ENCODE assay signal across 8 mouse cellular contexts in the genomic region with DNA sequence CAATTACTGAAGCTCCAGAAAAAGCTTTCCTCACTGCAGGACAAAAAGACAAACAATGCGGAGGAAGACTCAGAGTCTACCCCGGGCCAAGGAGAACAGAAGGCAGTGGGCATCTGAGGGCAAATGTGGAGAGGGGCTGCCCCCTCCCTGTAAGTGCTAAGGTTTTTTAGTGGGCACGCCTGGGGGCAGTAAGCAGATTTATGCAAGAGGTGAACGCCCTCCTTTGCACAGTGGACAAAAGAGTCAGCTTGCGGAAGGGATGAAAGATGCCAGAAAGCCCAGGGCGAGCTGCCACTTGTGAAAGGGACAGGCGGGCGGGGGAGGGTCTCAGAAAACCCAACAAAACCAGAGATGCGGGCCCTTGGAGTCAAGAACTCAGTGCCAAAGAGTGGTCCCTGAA.
DNase-seq lines count a peak whose midpoint lies in the region; ATAC-seq lines count a peak whose summit lies in the region.

No protein-coding gene starts in this region.

- H3K9me3 ChIP-seq in forebrain, embryonic 14.5 days (replicated peaks; ENCODE audit: control insufficient read depth, low read length): no peaks in the 10 kb centered on the region
- H3K9me3 ChIP-seq in midbrain, embryonic 13.5 days: no peaks in the 10 kb centered on the region

- peaks cover 54% of the 10 kb centered on the region for H3K4me1 ChIP-seq in forebrain, embryonic 14.5 days (ENCODE audit: control insufficient read depth, insufficient read depth, low read length)
- H3K4me1 ChIP-seq in midbrain, embryonic 13.5 days (replicated peaks): peaks cover 70% of the 10 kb centered on the region

- H3K36me3 ChIP-seq in forebrain, embryonic 14.5 days (ENCODE audit: control insufficient read depth, insufficient read depth, low read length): no peaks in the 10 kb centered on the region
- H3K36me3 ChIP-seq in midbrain, embryonic 13.5 days: peaks cover under 1% of the 10 kb centered on the region; the same call in 1 of the 2 replicates

- ATAC-seq in cerebellum, adult (ENCODE audit: insufficient number of reproducible peaks, low FRiP score, low TSS enrichment): no peak
- ATAC-seq in forebrain, embryonic 14.5 days: peak; percentile 57
- peak; percentile 44 for ATAC-seq in midbrain, embryonic 13.5 days
- ATAC-seq in frontal cortex, adult (ENCODE audit: low TSS enrichment): no peak

- peak overlapping the region; percentile 63 for H3K27ac ChIP-seq in forebrain, embryonic 14.5 days (ENCODE audit: low read depth, low read length)
- H3K27ac ChIP-seq in midbrain, embryonic 13.5 days: peak overlapping the region; percentile 66

- peak overlapping the region; percentile 21; the same call in 1 of the 2 replicates for H3K9ac ChIP-seq in forebrain, embryonic 14.5 days (ENCODE audit: low read length)
- H3K9ac ChIP-seq in midbrain, embryonic 13.5 days (replicated peaks): peak overlapping the region; percentile 29

- 4% methylated on average over 9 of the region's 9 CpGs for WGBS in forebrain, embryonic 14.5 days
- 8% methylated on average over 9 of the region's 9 CpGs for WGBS in midbrain, embryonic 13.5 days

- peak; percentile 57 to 62 for DNase-seq in cerebellum, adult 18-20 months
- peak; percentile 56 for DNase-seq in cerebellum, adult 8-10 months
- DNase-seq in forebrain, embryonic 14.5 days (ENCODE audit: low spot score): peak; percentile 79
- DNase-seq in adrenal gland, postnatal 14 days: no peak
- DNase-seq in right cerebral cortex, postnatal 4 days: no peak

- H3K4me3 ChIP-seq in forebrain, embryonic 14.5 days (ENCODE audit: low read depth, low read length): no peak overlapping the region
- H3K4me3 ChIP-seq in midbrain, embryonic 13.5 days (replicated peaks): no peak overlapping the region

- peak overlapping the region; percentile 26; the same call in 1 of the 2 replicates for H3K4me2 ChIP-seq in forebrain, embryonic 14.5 days (ENCODE audit: low read length)
- peak overlapping the region; percentile 30; the same call in 1 of the 2 replicates for H3K4me2 ChIP-seq in midbrain, embryonic 13.5 days (replicated peaks)

- no peaks in the 10 kb centered on the region for H3K27me3 ChIP-seq in forebrain, embryonic 14.5 days (replicated peaks; ENCODE audit: control insufficient read depth, insufficient read depth, low read length)
- H3K27me3 ChIP-seq in midbrain, embryonic 13.5 days: no peaks in the 10 kb centered on the region

Comparison
In these comparisons a context has a peak if more than half of its experiments do, and no peak if none do; other contexts are left out.
1. DNase-seq: peak in cerebellum, adult 18-20 months (2 of 2), cerebellum, adult 8-10 months (single experiment) and forebrain, embryonic 14.5 days (single experiment); none in adrenal gland, postnatal 14 days (single experiment) and right cerebral cortex, postnatal 4 days (single experiment).
2. ATAC-seq: peak in forebrain, embryonic 14.5 days (single experiment) and midbrain, embryonic 13.5 days (single experiment); none in cerebellum, adult (single experiment) and frontal cortex, adult (single experiment).